Mouse (Mus musculus) lung, embryonic 16.5 days (tissue): ENCODE data around the gene Hyal2. TPM values are rescaled to one million over a fixed set of nuclear protein-coding genes. Genes with fewer than 3 reads are reported as not detected.

Source experiments
- ATAC-seq: fragments of 200-750 bp; cut with Nextera tagmentation; 2 replicates; pipeline ENCODE4 v1.8.0; 2017; ENCODE audit warnings: low read depth, mild to moderate bottlenecking, moderate library complexity
- H3K27ac ChIP-seq: fragments of 300-500 bp; sonication (generic); 2 replicates; pipeline ENCODE4 v1.5.1; 2014; ENCODE audit warnings: mild to moderate bottlenecking, control low read depth, low read length
- H3K27me3 ChIP-seq: fragments of 300-500 bp; sonication (generic); 2 replicates; pipeline ENCODE4 v1.6.1; 2014; ENCODE audit warnings: low read depth, low read length, mixed read lengths; ENCODE audit not compliant: control insufficient read depth, insufficient read depth
- H3K36me3 ChIP-seq: fragments of 300-500 bp; sonication (generic); 2 replicates; pipeline ENCODE4 v1.6.1; 2014; ENCODE audit warnings: low read length; ENCODE audit not compliant: control insufficient read depth, insufficient read depth
- H3K4me1 ChIP-seq: fragments of 300-500 bp; sonication (generic); replicated peaks from 2 replicates; pipeline ENCODE4 v1.6.1; 2014; ENCODE audit warnings: low read length, mixed read lengths; ENCODE audit not compliant: control insufficient read depth, insufficient read depth
- H3K4me2 ChIP-seq: fragments of 300-500 bp; sonication (generic); 2 replicates; pipeline ENCODE4 v1.6.1; 2014; ENCODE audit warnings: low read depth, low read length, control low read depth
- H3K4me3 ChIP-seq: fragments of 300-500 bp; sonication (generic); 2 replicates; pipeline ENCODE4 v1.5.1; 2014; ENCODE audit warnings: mild to moderate bottlenecking, low read length, control low read depth
- H3K9ac ChIP-seq: fragments of 300-500 bp; sonication (generic); 2 replicates; pipeline ENCODE4 v1.6.1; 2014; ENCODE audit warnings: low read length, control low read depth
- H3K9me3 ChIP-seq: fragments of 300-500 bp; sonication (generic); 2 replicates; pipeline ENCODE4 v1.6.1; 2016; ENCODE audit warnings: low read length; ENCODE audit not compliant: control insufficient read depth
- WGBS: fragments of 180-500 bp; shearing (Covaris S2); extraction: QIAGEN DNeasy Blood & Tissue Kit; methylation state at CpG from one replicate; pipeline ENCODE4 v1.1.7; 2014; 5-methylcytosine and 5-hydroxymethylcytosine counted together
- polyA plus RNA-seq: library from polyadenylated mRNA; unstranded; fragments of >200 nt; fragmentation: Nextera tagmentation; extraction: Ambion mirVana; gene quantifications from 2 replicates; pipeline ENCODE4 v1.2.1, GENCODE M21; 2015

Hyal2 gene
- 101 and 102 TPM in 2 replicates for polyA plus RNA-seq

DNA sequence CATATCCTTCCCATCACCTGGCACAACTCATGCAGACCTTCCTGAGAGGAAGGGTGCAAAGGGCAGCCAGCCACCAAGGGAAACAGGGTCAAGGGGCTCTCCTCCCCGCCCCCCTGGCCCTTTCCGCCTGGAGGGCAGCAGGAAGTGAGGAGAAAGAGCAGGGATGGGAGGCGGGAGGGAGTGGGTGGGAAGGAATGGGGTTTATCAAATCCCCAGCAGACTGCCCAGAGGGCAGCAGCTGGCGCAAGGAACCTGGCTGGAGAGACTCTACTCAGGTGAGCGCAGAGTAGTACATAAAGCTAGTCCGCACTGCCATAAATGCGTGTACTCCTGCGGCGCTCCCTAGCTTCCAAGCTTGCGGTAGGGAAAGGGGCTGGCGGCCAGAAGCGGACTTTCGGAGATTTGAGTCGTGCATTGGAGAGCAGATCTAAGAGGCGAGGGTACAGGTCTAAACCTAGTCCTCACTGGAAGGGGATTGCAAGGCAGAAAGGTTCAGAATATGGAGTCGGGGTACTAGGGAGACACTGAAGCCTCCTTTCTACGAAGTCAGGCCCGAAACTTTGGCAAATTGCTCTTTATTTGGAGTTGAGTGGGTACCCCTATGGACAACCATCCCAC, at the start of gene Hyal2:
Hyal2 (plus strand) TSS at position 244 of the 618 bp plus-strand sequence.
- peak within 1 kb of the TSS; percentile 81 for H3K9ac ChIP-seq
- peaks cover 43% of the 10 kb centered on the region for H3K4me1 ChIP-seq
- 10% methylated on average over 18 of the region's 18 CpGs for WGBS
- no peaks in the 10 kb centered on the region for H3K9me3 ChIP-seq
- H3K4me3 ChIP-seq = peak within 1 kb of the TSS; percentile 66
- H3K4me2 ChIP-seq = peak within 1 kb of the TSS; percentile 71
- peaks cover 15% of the 10 kb centered on the region for H3K36me3 ChIP-seq
- H3K27me3 ChIP-seq = no peaks in the 10 kb centered on the region
- no peak for ATAC-seq
- peak within 1 kb of the TSS; percentile 95 for H3K27ac ChIP-seq

DNA sequence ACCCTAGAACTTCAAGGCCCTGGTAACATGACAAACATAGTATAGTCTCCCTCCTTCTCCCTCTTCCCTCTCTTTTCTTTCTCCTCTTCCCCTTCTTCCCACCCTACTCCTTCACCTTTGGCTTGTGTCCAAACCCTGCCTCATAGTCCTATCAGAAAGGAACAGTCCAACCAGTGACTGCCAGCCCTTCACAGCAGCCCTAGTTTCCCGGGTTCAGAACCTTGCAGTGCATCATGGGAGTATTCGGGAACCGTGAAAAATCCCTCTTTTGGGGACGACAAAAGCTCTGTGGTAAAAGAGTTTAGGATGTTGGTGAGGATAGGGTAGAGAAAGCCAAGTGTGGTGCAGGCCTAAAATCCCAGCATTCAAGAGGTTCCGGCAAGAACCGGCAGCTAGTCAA, 47.4 kb upstream of the Hyal2 start:
- Histone ChIP-seq H3K27ac (no peak overlapping the region), H3K9ac (no peak overlapping the region), H3K4me1 (peaks cover 9% of the 10 kb centered on the region), H3K27me3 (peaks cover 4% of the 10 kb centered on the region), H3K36me3 (no peaks in the 10 kb centered on the region), H3K4me3 (no peak overlapping the region), H3K4me2 (no peak overlapping the region), H3K9me3 (no peaks in the 10 kb centered on the region)
- no peak for ATAC-seq
- 57% methylated on average over 6 of the region's 6 CpGs for WGBS

DNA sequence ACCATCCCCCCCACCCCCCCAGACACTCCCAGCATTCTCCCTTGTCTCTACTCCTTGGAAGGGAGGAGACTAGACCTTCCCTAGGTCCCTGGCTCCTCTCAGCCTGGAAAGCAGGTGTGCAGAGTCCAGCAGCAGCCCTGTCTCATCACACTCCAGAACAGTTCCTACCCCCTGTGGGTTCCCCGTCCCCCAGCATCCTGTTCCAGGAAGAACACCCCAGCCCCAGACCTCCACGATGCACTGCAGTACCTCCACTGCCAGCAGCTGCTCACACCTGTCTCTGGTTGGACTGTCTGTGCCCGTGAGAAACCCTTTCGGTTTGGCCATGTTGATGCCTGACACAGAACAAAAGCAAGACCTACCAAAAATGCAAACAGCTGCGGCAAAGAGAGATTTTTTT, 46.6 kb upstream of the Hyal2 start:
- no peak for ATAC-seq
- Histone ChIP-seq H3K9me3 (no peaks in the 10 kb centered on the region), H3K4me2 (peak overlapping the region; percentile 51; the same call in 1 of the 2 replicates), H3K4me1 (peaks cover 9% of the 10 kb centered on the region), H3K9ac (no peak overlapping the region), H3K27ac (no peak overlapping the region), H3K4me3 (no peak overlapping the region), H3K36me3 (no peaks in the 10 kb centered on the region), H3K27me3 (peaks cover 13% of the 10 kb centered on the region)
- 36% methylated on average over 5 of the region's 5 CpGs for WGBS

DNA sequence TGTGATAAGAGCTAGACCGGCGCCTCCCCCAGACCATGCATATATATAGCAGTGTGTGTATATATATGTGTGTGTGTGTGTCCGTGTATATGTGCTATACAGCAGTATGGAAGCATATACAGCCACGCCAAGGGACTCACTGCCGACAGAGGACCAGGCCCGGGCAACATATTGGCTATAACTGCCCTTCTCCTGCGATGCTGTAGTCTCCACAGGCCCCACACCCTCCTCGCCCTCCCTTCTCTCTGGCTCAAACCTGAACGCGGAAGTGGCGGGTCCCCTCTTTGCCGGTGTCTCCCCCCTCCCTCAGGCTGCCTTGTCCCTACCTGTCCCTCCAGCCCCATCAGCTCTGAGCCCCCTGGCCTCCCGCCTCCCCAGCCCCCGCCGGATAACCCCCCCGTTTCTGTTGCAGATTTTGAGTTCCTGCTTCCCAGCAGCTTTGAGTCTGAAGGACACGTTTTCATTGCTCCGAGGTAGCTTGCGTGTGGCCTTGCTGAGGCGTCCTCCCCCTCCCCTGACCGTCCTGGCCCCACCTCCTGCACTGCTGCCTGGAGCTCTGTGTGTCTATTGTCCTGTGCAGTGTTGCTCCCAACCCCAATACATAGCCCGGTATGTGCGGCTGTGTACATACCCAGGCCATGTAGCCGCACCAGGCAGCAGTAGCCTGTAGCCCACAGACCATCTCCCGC, 45.9 kb upstream of the Hyal2 start:
- peak; percentile 31; the same call in 1 of the 2 replicates for ATAC-seq
- 17% methylated on average over 25 of the region's 25 CpGs for WGBS
- H3K4me1 ChIP-seq = peaks cover 15% of the 10 kb centered on the region
- no peak overlapping the region for H3K27ac ChIP-seq
- no peaks in the 10 kb centered on the region for H3K9me3 ChIP-seq
- H3K9ac ChIP-seq = peak overlapping the region; percentile 43
- peak overlapping the region; percentile 51 for H3K4me2 ChIP-seq
- H3K27me3 ChIP-seq = peaks cover 14% of the 10 kb centered on the region
- H3K4me3 ChIP-seq = peak overlapping the region; percentile 31
- H3K36me3 ChIP-seq = no peaks in the 10 kb centered on the region

DNA sequence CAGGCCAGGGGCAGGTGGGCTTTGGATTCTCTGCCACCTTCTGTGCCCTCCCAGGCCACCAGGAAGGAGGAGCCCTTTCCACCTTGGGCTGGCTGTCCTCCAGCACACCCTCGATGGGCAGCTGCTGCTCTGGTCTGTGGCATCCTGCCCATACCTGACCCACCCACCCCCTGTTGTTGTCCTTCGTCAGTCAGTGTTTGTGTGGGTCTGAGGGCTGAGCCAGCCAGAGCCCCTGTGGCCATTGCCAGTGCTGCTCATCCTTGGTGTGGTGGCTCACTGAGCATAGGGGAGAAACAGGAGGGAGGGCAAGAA, 45.4 kb upstream of the Hyal2 start:
- no peak overlapping the region; the same call in 1 of the 2 replicates for H3K4me3 ChIP-seq
- no peak for ATAC-seq
- no peaks in the 10 kb centered on the region for H3K9me3 ChIP-seq
- peaks cover 18% of the 10 kb centered on the region for H3K27me3 ChIP-seq
- H3K4me1 ChIP-seq = peaks cover 17% of the 10 kb centered on the region
- H3K9ac ChIP-seq = peak overlapping the region; percentile 43
- H3K27ac ChIP-seq = no peak overlapping the region
- H3K36me3 ChIP-seq = no peaks in the 10 kb centered on the region
- WGBS = 24% methylated on average over 2 of the region's 2 CpGs
- peak overlapping the region; percentile 51 for H3K4me2 ChIP-seq

DNA sequence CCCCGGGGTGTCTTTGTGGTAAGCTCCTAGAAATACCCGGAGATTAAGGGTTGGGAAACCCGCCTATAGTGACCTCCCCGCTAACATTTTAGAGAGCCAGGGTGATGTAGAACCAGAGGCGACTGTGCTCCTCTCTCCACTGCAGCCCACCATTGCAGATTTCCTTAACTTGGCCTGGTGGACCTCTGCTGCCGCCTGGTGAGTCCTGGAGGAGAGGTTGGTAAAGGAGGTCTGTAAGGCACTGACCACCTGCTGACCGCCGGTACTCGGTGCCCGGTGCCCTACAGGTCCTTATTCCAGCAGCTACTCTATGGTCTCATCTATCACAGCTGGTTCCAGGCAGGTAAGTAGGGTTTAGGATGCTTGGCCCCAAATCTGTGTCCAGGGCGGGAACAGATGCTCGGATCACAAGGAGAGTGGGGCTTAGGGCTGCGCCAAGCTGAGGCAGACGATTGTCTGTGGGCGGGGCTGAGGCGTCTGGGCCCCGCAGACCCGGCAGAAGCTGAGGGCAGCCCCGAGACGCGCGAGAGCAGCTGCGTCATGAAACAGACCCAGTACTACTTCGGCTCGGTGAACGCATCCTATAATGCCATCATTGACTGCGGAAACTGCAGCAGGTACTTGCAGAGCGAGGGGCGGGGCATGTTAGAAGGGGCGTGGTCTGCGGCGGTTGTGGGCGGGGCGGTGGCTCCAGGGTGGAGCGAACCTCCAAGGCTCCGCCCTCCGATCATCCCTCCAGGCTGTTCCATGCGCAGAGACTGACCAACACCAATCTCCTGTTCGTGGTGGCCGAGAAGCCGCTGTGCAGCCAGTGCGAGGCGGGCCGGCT, 41.3 kb upstream of the Hyal2 start:
- Histone ChIP-seq H3K4me3 (peak overlapping the region; percentile 43), H3K27ac (no peak overlapping the region), H3K9ac (peak overlapping the region; percentile 32; the same call in 1 of the 2 replicates), H3K4me2 (peak overlapping the region; percentile 61), H3K27me3 (peaks cover 27% of the 10 kb centered on the region), H3K4me1 (peaks cover 17% of the 10 kb centered on the region), H3K36me3 (no peaks in the 10 kb centered on the region), H3K9me3 (no peaks in the 10 kb centered on the region)
- 5% methylated on average over 44 of the region's 44 CpGs for WGBS
- ATAC-seq = peak; percentile 78

DNA sequence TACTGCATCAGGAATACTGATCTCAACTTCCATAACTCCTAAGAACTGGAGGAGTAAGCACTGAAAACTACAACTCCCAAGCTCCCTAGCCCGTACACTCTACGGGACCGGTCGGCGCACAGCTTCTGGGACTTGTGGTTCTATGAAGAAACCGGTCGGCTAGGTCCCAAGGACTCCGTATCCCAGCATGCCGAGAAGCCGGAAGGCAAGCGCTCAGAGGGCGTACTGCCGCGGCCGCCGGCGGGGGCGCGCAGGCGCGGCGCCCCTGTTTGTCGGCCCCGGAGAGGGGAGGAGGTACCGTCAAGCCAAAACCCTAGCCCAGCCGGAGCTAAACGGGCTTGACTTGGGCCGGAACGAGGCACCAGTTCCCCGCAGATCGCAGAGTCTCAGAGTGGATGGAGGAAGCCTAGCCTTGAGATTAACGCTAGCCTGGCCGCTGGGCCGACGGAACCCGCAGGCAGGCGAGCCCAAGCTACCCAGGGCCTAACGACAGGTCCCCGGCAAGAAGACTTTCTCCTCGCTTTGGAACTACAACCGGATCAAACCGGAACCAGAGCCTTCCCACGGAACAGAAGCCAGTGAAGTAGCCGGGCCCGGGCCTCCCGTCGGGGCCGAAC, 33.8 kb upstream of the Hyal2 start, which contains the start of gene Tmem115:
Tmem115 (plus strand) TSS at position 155 of the 617 bp plus-strand sequence.
- Histone ChIP-seq H3K27ac (peak within 1 kb of the TSS; percentile 74), H3K4me2 (peak within 1 kb of the TSS; percentile 95), H3K27me3 (no peaks in the 10 kb centered on the region), H3K4me1 (peaks cover 21% of the 10 kb centered on the region), H3K9ac (peak within 1 kb of the TSS; percentile 90), H3K9me3 (no peaks in the 10 kb centered on the region), H3K4me3 (peak within 1 kb of the TSS; percentile 86), H3K36me3 (peaks cover 13% of the 10 kb centered on the region)
- peak; percentile 99 for ATAC-seq
- WGBS = under 1% methylated on average over 48 of the region's 48 CpGs

DNA sequence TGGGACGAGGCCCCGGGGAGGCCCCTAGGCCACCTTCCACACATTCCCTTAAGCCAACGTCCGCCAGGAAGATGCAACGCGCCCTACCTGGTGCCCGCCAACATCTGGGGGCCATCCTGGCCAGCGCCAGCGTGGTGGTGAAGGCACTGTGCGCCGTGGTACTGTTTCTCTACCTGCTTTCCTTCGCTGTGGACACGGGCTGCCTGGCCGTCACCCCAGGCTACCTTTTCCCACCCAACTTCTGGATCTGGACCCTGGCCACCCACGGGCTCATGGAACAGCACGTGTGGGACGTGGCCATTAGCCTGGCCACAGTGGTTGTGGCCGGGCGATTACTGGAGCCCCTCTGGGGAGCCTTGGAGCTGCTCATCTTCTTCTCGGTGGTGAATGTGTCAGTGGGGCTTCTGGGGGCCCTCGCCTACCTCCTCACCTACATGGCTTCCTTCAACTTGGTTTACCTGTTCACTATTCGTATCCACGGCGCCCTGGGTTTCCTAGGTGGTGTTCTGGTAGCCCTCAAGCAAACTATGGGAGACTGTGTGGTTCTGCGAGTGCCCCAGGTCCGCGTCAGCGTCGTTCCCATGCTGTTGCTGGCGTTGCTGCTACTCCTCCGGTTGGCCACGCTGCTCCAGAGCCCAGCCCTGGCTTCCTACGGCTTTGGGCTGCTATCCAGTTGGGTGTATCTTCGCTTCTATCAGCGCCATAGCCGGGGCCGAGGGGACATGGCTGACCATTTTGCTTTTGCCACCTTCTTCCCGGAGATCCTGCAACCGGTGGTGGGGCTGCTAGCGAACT, 33.1 kb upstream of the Hyal2 start:
- under 1% methylated on average over 40 of the region's 40 CpGs for WGBS
- Histone ChIP-seq H3K36me3 (peaks cover 19% of the 10 kb centered on the region), H3K27me3 (no peaks in the 10 kb centered on the region), H3K27ac (peak overlapping the region; percentile 74), H3K4me1 (peaks cover 21% of the 10 kb centered on the region), H3K4me2 (peak overlapping the region; percentile 95), H3K9me3 (no peaks in the 10 kb centered on the region), H3K9ac (peak overlapping the region; percentile 90), H3K4me3 (peak overlapping the region; percentile 86)
- peak; percentile 1 for ATAC-seq
